Mouse (Mus musculus): ENCODE measurements around the gene Fam47c. TPM values are rescaled to one million over a fixed set of nuclear protein-coding genes. Genes with fewer than 3 reads are reported as not detected.

Fam47c gene
- polyA plus RNA-seq (2014; fragmentation: Nextera tagmentation; extraction: Ambion mirVana), result not detected in 2 replicates

GRCm38 (mm10) chrX:78737463-78737862 lies at the start of gene Fam47c:
Gene Fam47c, plus strand, starts transcription at chrX:78737763.
- no peaks in the 10 kb centered on the region for H3K27me3 ChIP-seq (ENCODE audit: control insufficient read depth, insufficient read depth, low read length)
- no peaks in the 10 kb centered on the region for H3K4me1 ChIP-seq (replicated peaks; ENCODE audit: control insufficient read depth, insufficient read depth, low read length)
- ATAC-seq (ENCODE audit: low FRiP score), result no peak
- H3K4me3 ChIP-seq (ENCODE audit: low read depth, low read length), result no peak within 1 kb of the TSS
- H3K9me3 ChIP-seq (ENCODE audit: control insufficient read depth, low read length), result no peaks in the 10 kb centered on the region
- 87% methylated on average over 3 of the region's 3 CpGs for WGBS
- no peaks in the 10 kb centered on the region for H3K36me3 ChIP-seq (ENCODE audit: control insufficient read depth, insufficient read depth, low read length)
- H3K27ac ChIP-seq (ENCODE audit: low read depth, low read length), result no peak within 1 kb of the TSS
- no peak for DNase-seq (ENCODE audit: low spot score)
- H3K4me2 ChIP-seq (replicated peaks; ENCODE audit: low read depth, low read length), result no peak within 1 kb of the TSS
- H3K9ac ChIP-seq (ENCODE audit: low read depth, low read length), result no peak within 1 kb of the TSS

- Histone ChIP-seq H3K27me3 (ENCODE audit: control insufficient read depth, insufficient read depth, low read length) (no peaks in the 10 kb centered on the region), H3K36me3 (ENCODE audit: control insufficient read depth, insufficient read depth, low read length) (no peaks in the 10 kb centered on the region), H3K27ac (ENCODE audit: low read depth, low read length) (no peak overlapping the region), H3K4me3 (ENCODE audit: low read depth, low read length) (no peak overlapping the region), H3K9me3 (ENCODE audit: control insufficient read depth, low read length) (no peaks in the 10 kb centered on the region), H3K9ac (ENCODE audit: low read depth, low read length) (no peak overlapping the region), H3K4me2 (replicated peaks; ENCODE audit: low read depth, low read length) (no peak overlapping the region), H3K4me1 (replicated peaks; ENCODE audit: control insufficient read depth, insufficient read depth, low read length) (no peaks in the 10 kb centered on the region)
- ATAC-seq (ENCODE audit: low FRiP score), result no peak
- WGBS, result 74% methylated on average over 2 of the region's 2 CpGs
- no peak for DNase-seq (ENCODE audit: low spot score)
Measured at GRCm38 (mm10) chrX:78769408-78769807, 31.8 kb downstream of the Fam47c start.

DNA sequence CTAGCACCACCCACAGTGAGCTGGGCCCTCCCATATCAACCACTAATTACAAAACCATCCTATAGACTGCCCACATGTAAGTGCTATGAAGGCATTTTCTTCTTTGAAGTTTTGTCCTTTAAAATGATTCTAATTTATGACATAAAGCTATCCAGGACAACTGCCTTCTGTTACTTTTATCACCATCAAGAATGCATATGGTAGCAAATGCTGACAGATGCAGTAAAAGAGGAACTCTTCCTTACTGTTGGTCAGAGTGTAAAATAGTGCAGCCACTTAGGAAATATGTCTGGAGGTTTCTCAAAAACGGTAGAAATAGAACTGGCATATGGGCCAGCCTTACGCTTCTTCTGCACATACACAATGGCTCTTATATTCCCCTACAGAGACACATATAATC lies 39.5 kb downstream of the Fam47c start:
- Histone ChIP-seq H3K4me2 (replicated peaks; ENCODE audit: low read depth, low read length) (no peak overlapping the region), H3K27ac (ENCODE audit: low read depth, low read length) (no peak overlapping the region), H3K27me3 (ENCODE audit: control insufficient read depth, insufficient read depth, low read length) (no peaks in the 10 kb centered on the region), H3K9ac (ENCODE audit: low read depth, low read length) (no peak overlapping the region), H3K36me3 (ENCODE audit: control insufficient read depth, insufficient read depth, low read length) (no peaks in the 10 kb centered on the region), H3K4me3 (ENCODE audit: low read depth, low read length) (no peak overlapping the region), H3K9me3 (ENCODE audit: control insufficient read depth, low read length) (no peaks in the 10 kb centered on the region), H3K4me1 (replicated peaks; ENCODE audit: control insufficient read depth, insufficient read depth, low read length) (no peaks in the 10 kb centered on the region)
- WGBS, result 73% methylated on average over 2 of the region's 2 CpGs
- no peak for DNase-seq (ENCODE audit: low spot score)
- ATAC-seq (ENCODE audit: low FRiP score), result no peak

Other genes with a start within 250 kb of the Fam47c start
- gene Prrg1, start 153.9 kb upstream of the Fam47c start, polyA plus RNA-seq (2014; fragmentation: Nextera tagmentation; extraction: Ambion mirVana), result 6.2 and 7.7 TPM in 2 replicates